Mouse (Mus musculus) hindbrain, embryonic 14.5 days (tissue): ENCODE data around the gene Itgad. TPM values are rescaled to one million over a fixed set of nuclear protein-coding genes. Genes with fewer than 3 reads are reported as not detected.

ENCODE experiments used
- ATAC-seq: fragments of 200-750 bp; cut with Nextera tagmentation; 2 replicates; pipeline ENCODE4 v1.8.0; 2017; ENCODE audit warnings: moderate number of reproducible peaks, mild to moderate bottlenecking, moderate TSS enrichment, moderate library complexity; ENCODE audit not compliant: low FRiP score
- DNase-seq: peaks from one replicate; pipeline ENCODE4 v3.0.0-alpha.2; 2015; ENCODE audit warnings: low spot score
- H3K27ac ChIP-seq: fragments of 300-500 bp; sonication (generic); 2 replicates; pipeline ENCODE4 v1.5.1; 2014; ENCODE audit warnings: mild to moderate bottlenecking, moderate library complexity
- H3K27me3 ChIP-seq: fragments of 300-500 bp; sonication (generic); 2 replicates; pipeline ENCODE4 v1.6.1; 2014; ENCODE audit warnings: mild to moderate bottlenecking, low read length, mixed read lengths; ENCODE audit not compliant: control insufficient read depth, insufficient read depth
- H3K36me3 ChIP-seq: fragments of 300-500 bp; sonication (generic); replicated peaks from 2 replicates; pipeline ENCODE4 v1.6.1; 2014; ENCODE audit not compliant: control insufficient read depth, insufficient read depth
- H3K4me1 ChIP-seq: fragments of 300-500 bp; sonication (generic); replicated peaks from 2 replicates; pipeline ENCODE4 v1.6.1; 2014; ENCODE audit warnings: antibody characterized with exemption, low read length, mixed read lengths; ENCODE audit not compliant: control insufficient read depth, insufficient read depth
- H3K4me2 ChIP-seq: fragments of 300-500 bp; sonication (generic); replicated peaks from 2 replicates; pipeline ENCODE4 v1.6.1; 2014; ENCODE audit warnings: mild to moderate bottlenecking, moderate library complexity
- H3K4me3 ChIP-seq: fragments of 300-500 bp; sonication (generic); replicated peaks from 2 replicates; pipeline ENCODE4 v1.5.1; 2014; ENCODE audit warnings: mild to moderate bottlenecking, low read length
- H3K9ac ChIP-seq: fragments of 300-500 bp; sonication (generic); 2 replicates; pipeline ENCODE4 v1.6.1; 2014
- H3K9me3 ChIP-seq: fragments of 300-500 bp; sonication (generic); 2 replicates; pipeline ENCODE4 v1.6.1; 2016; ENCODE audit warnings: low read length; ENCODE audit not compliant: control insufficient read depth
- WGBS: fragments of 180-500 bp; shearing (Covaris S2); extraction: QIAGEN DNeasy Blood & Tissue Kit; methylation state at CpG from one replicate; pipeline ENCODE4 v1.1.7; 2014; 5-methylcytosine and 5-hydroxymethylcytosine counted together
- polyA plus RNA-seq: library from polyadenylated mRNA; unstranded; fragments of >200 nt; fragmentation: Nextera tagmentation; extraction: Ambion mirVana; gene quantifications from 2 replicates; pipeline ENCODE4 v1.2.1, GENCODE M21; 2014

Gene Itgad
- polyA plus RNA-seq, 1 experiment from 2014 or later = not detected

GRCm38 (mm10) chr7:128236856-128237592, 82.8 kb downstream of the Itgad start, which contains the start of gene Armc5:
Armc5 (plus strand) TSS chr7:128237342.
- Histone ChIP-seq H3K27me3 (no peaks in the 10 kb centered on the region), H3K9me3 (no peaks in the 10 kb centered on the region), H3K27ac (peak within 1 kb of the TSS; percentile 99), H3K4me3 (peak within 1 kb of the TSS; percentile 52), H3K9ac (peak within 1 kb of the TSS; percentile 80), H3K4me1 (peaks cover 16% of the 10 kb centered on the region; the same call in 1 of the 2 replicates), H3K4me2 (peak within 1 kb of the TSS; percentile 66), H3K36me3 (peaks cover 27% of the 10 kb centered on the region)
- 27% methylated on average over 37 of the region's 37 CpGs for WGBS
- ATAC-seq = 0 out of 2 replicates have a peak, but pooled peaks have one; percentile 18
- DNase-seq = peak; percentile 78

- peak overlapping the region; percentile 99 for H3K27ac ChIP-seq
- no peaks in the 10 kb centered on the region for H3K27me3 ChIP-seq
- peak overlapping the region; percentile 52 for H3K4me3 ChIP-seq
- DNase-seq = no peak
- 0% methylated on average over 25 of the region's 25 CpGs for WGBS
- no peak for ATAC-seq
- H3K4me2 ChIP-seq = peak overlapping the region; percentile 66
- peaks cover 33% of the 10 kb centered on the region for H3K36me3 ChIP-seq
- peaks cover 16% of the 10 kb centered on the region; the same call in 1 of the 2 replicates for H3K4me1 ChIP-seq
- H3K9ac ChIP-seq = peak overlapping the region; percentile 80; the same call in 1 of the 2 replicates
- no peaks in the 10 kb centered on the region for H3K9me3 ChIP-seq
These were observed 83.4 kb downstream of the Itgad start for GRCm38 (mm10) chr7:128237593-128237926.

- H3K4me1 ChIP-seq = peaks cover 16% of the 10 kb centered on the region; the same call in 1 of the 2 replicates
- DNase-seq (peak; percentile 100), ATAC-seq (peak; percentile 93)
- H3K9me3 ChIP-seq = no peaks in the 10 kb centered on the region
- under 1% methylated on average over 67 of the region's 72 CpGs for WGBS
- H3K27me3 ChIP-seq = no peaks in the 10 kb centered on the region
- H3K4me3 ChIP-seq = peak within 1 kb of the TSS; percentile 52
- H3K27ac ChIP-seq = peak within 1 kb of the TSS; percentile 99
- H3K4me2 ChIP-seq = peak within 1 kb of the TSS; percentile 66
- peak within 1 kb of the TSS; percentile 80 for H3K9ac ChIP-seq
- peaks cover 39% of the 10 kb centered on the region for H3K36me3 ChIP-seq
These were observed 84.0 kb downstream of the Itgad start, which contains the start of gene 9130023H24Rik for GRCm38 (mm10) chr7:128237927-128238778. 9130023H24Rik (minus strand) TSS chr7:128238031.

GRCm38 (mm10) chr7:128238991-128239390, 84.8 kb downstream of the Itgad start:
- Histone ChIP-seq H3K9me3 (no peaks in the 10 kb centered on the region), H3K27me3 (no peaks in the 10 kb centered on the region), H3K4me1 (peaks cover 16% of the 10 kb centered on the region; the same call in 1 of the 2 replicates), H3K27ac (no peak overlapping the region), H3K4me3 (peak overlapping the region; percentile 52), H3K4me2 (peak overlapping the region; percentile 66), H3K9ac (peak overlapping the region; percentile 46; the same call in 1 of the 2 replicates), H3K36me3 (peaks cover 42% of the 10 kb centered on the region)
- DNase-seq (peak; percentile 47), ATAC-seq (no peak)
- 31% methylated on average over 4 of the region's 4 CpGs for WGBS

GRCm38 (mm10) chr7:128240131-128240784, 86.1 kb downstream of the Itgad start:
- ATAC-seq (no peak), DNase-seq (no peak)
- H3K4me3 ChIP-seq = no peak overlapping the region
- peaks cover 54% of the 10 kb centered on the region for H3K36me3 ChIP-seq
- no peak overlapping the region for H3K4me2 ChIP-seq
- H3K4me1 ChIP-seq = peaks cover 16% of the 10 kb centered on the region; the same call in 1 of the 2 replicates
- no peak overlapping the region for H3K9ac ChIP-seq
- no peak overlapping the region for H3K27ac ChIP-seq
- H3K9me3 ChIP-seq = no peaks in the 10 kb centered on the region
- WGBS = 96% methylated on average over 27 of the region's 27 CpGs
- no peaks in the 10 kb centered on the region for H3K27me3 ChIP-seq

GRCm38 (mm10) chr7:128242331-128242730, 88.2 kb downstream of the Itgad start:
- Histone ChIP-seq H3K9ac (no peak overlapping the region), H3K4me2 (no peak overlapping the region), H3K4me1 (peaks cover 16% of the 10 kb centered on the region; the same call in 1 of the 2 replicates), H3K27me3 (no peaks in the 10 kb centered on the region), H3K27ac (no peak overlapping the region), H3K9me3 (no peaks in the 10 kb centered on the region), H3K36me3 (peaks cover 48% of the 10 kb centered on the region), H3K4me3 (no peak overlapping the region)
- DNase-seq = no peak
- 93% methylated on average over 16 of the region's 16 CpGs for WGBS
- no peak for ATAC-seq

GRCm38 (mm10) chr7:128243921-128244320, 89.7 kb downstream of the Itgad start:
- H3K27ac ChIP-seq = no peak overlapping the region
- H3K9ac ChIP-seq = no peak overlapping the region
- no peak overlapping the region for H3K4me3 ChIP-seq
- H3K9me3 ChIP-seq = no peaks in the 10 kb centered on the region
- peaks cover 48% of the 10 kb centered on the region for H3K36me3 ChIP-seq
- no peaks in the 10 kb centered on the region for H3K27me3 ChIP-seq
- H3K4me2 ChIP-seq = no peak overlapping the region
- H3K4me1 ChIP-seq = peaks cover 12% of the 10 kb centered on the region; the same call in 1 of the 2 replicates
- ATAC-seq (no peak), DNase-seq (no peak)
- WGBS = 42% methylated on average over 10 of the region's 10 CpGs

- H3K9ac ChIP-seq = no peak overlapping the region
- ATAC-seq = no peak
These were observed 90.3 kb downstream of the Itgad start for GRCm38 (mm10) chr7:128244410-128245025.

More at GRCm38 (mm10) chr7:128244410-128245025, 90.3 kb downstream of the Itgad start:
- Histone ChIP-seq H3K9me3 (no peaks in the 10 kb centered on the region), H3K27me3 (no peaks in the 10 kb centered on the region), H3K4me2 (no peak overlapping the region), H3K36me3 (peaks cover 48% of the 10 kb centered on the region), H3K27ac (no peak overlapping the region), H3K4me3 (no peak overlapping the region), H3K4me1 (peaks cover 6% of the 10 kb centered on the region; the same call in 1 of the 2 replicates)
- DNase-seq = no peak
- WGBS = 81% methylated on average over 18 of the region's 18 CpGs
